Mouse (Mus musculus): Measurements from ENCODE around the gene Ntrk3. TPM values are rescaled to one million over a fixed set of nuclear protein-coding genes. Genes with fewer than 3 reads are reported as not detected.

Ntrk3 gene
- polyA plus RNA-seq, 1 experiment from 2014 or later = 0.24 TPM

- peaks cover 59% of the 10 kb centered on the region for H3K27me3 ChIP-seq (replicated peaks)
These were observed 153.3 kb downstream of the Ntrk3 start for GRCm38 (mm10) chr7:78584499-78584898.

GRCm38 (mm10) chr7:78583678-78584077 lies 154.1 kb downstream of the Ntrk3 start:
- Histone ChIP-seq H3K36me3 (no peaks in the 10 kb centered on the region), H3K4me1 (no peaks in the 10 kb centered on the region), H3K9me3 (replicated peaks) (no peaks in the 10 kb centered on the region), H3K4me3 (no peak overlapping the region), H3K27me3 (replicated peaks) (peaks cover 67% of the 10 kb centered on the region), H3K9ac (no peak overlapping the region), H3K4me2 (no peak overlapping the region), H3K27ac (no peak overlapping the region)
- no peak for ATAC-seq
- 25% methylated on average over 6 of the region's 6 CpGs for WGBS (ENCODE audit: insufficient replicate concordance)

More at GRCm38 (mm10) chr7:78584499-78584898, 153.3 kb downstream of the Ntrk3 start:
- Histone ChIP-seq H3K4me3 (no peak overlapping the region), H3K9ac (no peak overlapping the region), H3K9me3 (replicated peaks) (no peaks in the 10 kb centered on the region), H3K36me3 (no peaks in the 10 kb centered on the region), H3K4me2 (no peak overlapping the region), H3K27ac (no peak overlapping the region), H3K4me1 (no peaks in the 10 kb centered on the region)
- no peak for ATAC-seq
- 15% methylated on average over 3 of the region's 3 CpGs for WGBS (ENCODE audit: insufficient replicate concordance)

GRCm38 (mm10) chr7:78581341-78581740 lies 156.5 kb downstream of the Ntrk3 start:
- no peak for ATAC-seq
- H3K27me3 ChIP-seq (replicated peaks) = peaks cover 81% of the 10 kb centered on the region
- WGBS (ENCODE audit: insufficient replicate concordance) = 18% methylated on average over 1 of the region's 1 CpGs
- no peak overlapping the region for H3K27ac ChIP-seq
- no peak overlapping the region for H3K9ac ChIP-seq
- H3K4me1 ChIP-seq = no peaks in the 10 kb centered on the region
- H3K4me3 ChIP-seq = no peak overlapping the region
- no peaks in the 10 kb centered on the region for H3K9me3 ChIP-seq (replicated peaks)
- H3K36me3 ChIP-seq = no peaks in the 10 kb centered on the region
- no peak overlapping the region for H3K4me2 ChIP-seq

- 5% methylated on average over 13 of the region's 13 CpGs for WGBS (ENCODE audit: insufficient replicate concordance)
- ATAC-seq = no peak
- Histone ChIP-seq H3K27me3 (replicated peaks) (peaks cover 94% of the 10 kb centered on the region), H3K4me1 (no peaks in the 10 kb centered on the region), H3K9me3 (replicated peaks) (no peaks in the 10 kb centered on the region), H3K4me3 (no peak overlapping the region), H3K9ac (no peak overlapping the region), H3K4me2 (peak overlapping the region; percentile 62), H3K36me3 (no peaks in the 10 kb centered on the region), H3K27ac (no peak overlapping the region)
These were observed 158.2 kb downstream of the Ntrk3 start for GRCm38 (mm10) chr7:78579461-78580234.

GRCm38 (mm10) chr7:78578461-78579359 lies 159.1 kb downstream of the Ntrk3 start:
- 3% methylated on average over 48 of the region's 66 CpGs for WGBS (ENCODE audit: insufficient replicate concordance)
- ATAC-seq = no peak

GRCm38 (mm10) chr7:78578111-78578460 lies 159.7 kb downstream of the Ntrk3 start:
- H3K4me1 ChIP-seq = no peaks in the 10 kb centered on the region
- no peak overlapping the region for H3K9ac ChIP-seq
- peaks cover 94% of the 10 kb centered on the region for H3K27me3 ChIP-seq (replicated peaks)
- no peak overlapping the region for H3K27ac ChIP-seq
- peak overlapping the region; percentile 62 for H3K4me2 ChIP-seq
- peak overlapping the region; percentile 40 for H3K4me3 ChIP-seq
- ATAC-seq = no peak
- 0% methylated on average over 19 of the region's 23 CpGs for WGBS (ENCODE audit: insufficient replicate concordance)
- no peaks in the 10 kb centered on the region for H3K9me3 ChIP-seq (replicated peaks)
- no peaks in the 10 kb centered on the region for H3K36me3 ChIP-seq

More at GRCm38 (mm10) chr7:78578461-78579359, 159.1 kb downstream of the Ntrk3 start:
- Histone ChIP-seq H3K36me3 (no peaks in the 10 kb centered on the region), H3K9me3 (replicated peaks) (no peaks in the 10 kb centered on the region), H3K4me3 (peak overlapping the region; percentile 40), H3K27ac (no peak overlapping the region), H3K4me1 (no peaks in the 10 kb centered on the region), H3K4me2 (peak overlapping the region; percentile 62), H3K9ac (no peak overlapping the region), H3K27me3 (replicated peaks) (peaks cover 97% of the 10 kb centered on the region)

GRCm38 (mm10) chr7:78577462-78578110 lies 160.2 kb downstream of the Ntrk3 start:
- no peak overlapping the region for H3K9ac ChIP-seq
- H3K9me3 ChIP-seq (replicated peaks) = no peaks in the 10 kb centered on the region
- H3K4me2 ChIP-seq = peak overlapping the region; percentile 62
- H3K27me3 ChIP-seq (replicated peaks) = peaks cover 90% of the 10 kb centered on the region
- H3K4me1 ChIP-seq = no peaks in the 10 kb centered on the region
- under 1% methylated on average over 49 of the region's 49 CpGs for WGBS (ENCODE audit: insufficient replicate concordance)
- no peak for ATAC-seq
- H3K36me3 ChIP-seq = no peaks in the 10 kb centered on the region
- H3K4me3 ChIP-seq = peak overlapping the region; percentile 40
- no peak overlapping the region for H3K27ac ChIP-seq

- no peak overlapping the region for H3K27ac ChIP-seq
- no peaks in the 10 kb centered on the region for H3K4me1 ChIP-seq
- peak overlapping the region; percentile 40; the same call in 1 of the 2 replicates for H3K4me3 ChIP-seq
- no peaks in the 10 kb centered on the region for H3K36me3 ChIP-seq
- H3K27me3 ChIP-seq (replicated peaks) = peaks cover 83% of the 10 kb centered on the region
- 2% methylated on average over 35 of the region's 35 CpGs for WGBS (ENCODE audit: insufficient replicate concordance)
- ATAC-seq = no peak
- H3K4me2 ChIP-seq = peak overlapping the region; percentile 62
- no peak overlapping the region for H3K9ac ChIP-seq
- no peaks in the 10 kb centered on the region for H3K9me3 ChIP-seq (replicated peaks)
These were observed 160.9 kb downstream of the Ntrk3 start for GRCm38 (mm10) chr7:78576706-78577461.

GRCm38 (mm10) chr7:78576169-78576568 lies 161.6 kb downstream of the Ntrk3 start:
- H3K36me3 ChIP-seq = no peaks in the 10 kb centered on the region
- 17% methylated on average over 5 of the region's 5 CpGs for WGBS (ENCODE audit: insufficient replicate concordance)
- no peak overlapping the region for H3K4me3 ChIP-seq
- no peak overlapping the region for H3K4me2 ChIP-seq
- ATAC-seq = no peak
- no peaks in the 10 kb centered on the region for H3K4me1 ChIP-seq
- peaks cover 75% of the 10 kb centered on the region for H3K27me3 ChIP-seq (replicated peaks)
- H3K9me3 ChIP-seq (replicated peaks) = no peaks in the 10 kb centered on the region
- H3K9ac ChIP-seq = no peak overlapping the region
- no peak overlapping the region for H3K27ac ChIP-seq

- no peak overlapping the region for H3K9ac ChIP-seq
- H3K4me2 ChIP-seq = no peak overlapping the region
- no peaks in the 10 kb centered on the region for H3K4me1 ChIP-seq
- no peaks in the 10 kb centered on the region for H3K36me3 ChIP-seq
- 12% methylated on average over 3 of the region's 3 CpGs for WGBS (ENCODE audit: insufficient replicate concordance)
- peaks cover 69% of the 10 kb centered on the region for H3K27me3 ChIP-seq (replicated peaks)
- H3K4me3 ChIP-seq = no peak overlapping the region
- no peak for ATAC-seq
- H3K9me3 ChIP-seq (replicated peaks) = no peaks in the 10 kb centered on the region
- no peak overlapping the region for H3K27ac ChIP-seq
These were observed 162.3 kb downstream of the Ntrk3 start for GRCm38 (mm10) chr7:78575556-78575955.

- WGBS (ENCODE audit: insufficient replicate concordance) = 49% methylated on average over 2 of the region's 2 CpGs
- Histone ChIP-seq H3K27me3 (replicated peaks) (peaks cover 26% of the 10 kb centered on the region), H3K4me1 (no peaks in the 10 kb centered on the region), H3K4me3 (no peak overlapping the region), H3K9me3 (replicated peaks) (no peaks in the 10 kb centered on the region), H3K4me2 (no peak overlapping the region), H3K27ac (no peak overlapping the region), H3K36me3 (no peaks in the 10 kb centered on the region), H3K9ac (no peak overlapping the region)
- ATAC-seq = no peak
These were observed 166.6 kb downstream of the Ntrk3 start for GRCm38 (mm10) chr7:78571196-78571595.
